Mouse (Mus musculus) E14TG2a.4 (cell line): Measurements from ENCODE around the gene Podn.

Experiments
- H3K27me3 ChIP-seq: 2 replicates; pipeline ENCODE4 v1.6.1; 2014; ENCODE audit warnings: low read length, control low read depth; ENCODE audit not compliant: insufficient read depth
- H3K36me3 ChIP-seq: 2 replicates; pipeline ENCODE4 v1.6.1; 2014; ENCODE audit warnings: low read length, control low read depth; ENCODE audit not compliant: insufficient read depth
- H3K4me1 ChIP-seq: replicated peaks from 2 replicates; pipeline ENCODE4 v1.6.1; 2014; ENCODE audit warnings: low read depth, low read length, control low read depth
- H3K4me3 ChIP-seq: replicated peaks from 2 replicates; pipeline ENCODE4 v1.5.1; 2014; ENCODE audit warnings: mild to moderate bottlenecking, low read length
- H3K9me3 ChIP-seq: 2 replicates; pipeline ENCODE4 v1.6.1; 2014; ENCODE audit warnings: low read length, control low read depth
- CTCF ChIP-seq: conservative IDR thresholded peaks from 2 replicates; pipeline ENCODE4 v1.5.1; 2014; ENCODE audit warnings: low read length
- NANOG ChIP-seq: IDR thresholded peaks from 2 replicates; pipeline ENCODE4 v1.6.1; 2014; ENCODE audit warnings: borderline replicate concordance, low read length, mixed read lengths
- POU5F1 ChIP-seq: IDR thresholded peaks from 2 replicates; pipeline ENCODE4 v1.6.1; 2014; ENCODE audit warnings: low read length, borderline replicate concordance

Podn gene

GRCm38 (mm10) chr4:107984282-107984981 lies 111.8 kb downstream of the Podn start:
- Histone ChIP-seq H3K4me1 (no peaks in the 10 kb centered on the region), H3K36me3 (no peaks in the 10 kb centered on the region), H3K9me3 (no peaks in the 10 kb centered on the region), H3K4me3 (no peak overlapping the region), H3K27me3 (peaks cover 16% of the 10 kb centered on the region)
- TF ChIP-seq CTCF (no peak), NANOG (no peak), POU5F1 (no peak)

GRCm38 (mm10) chr4:107983717-107984116 lies 112.5 kb downstream of the Podn start:
- H3K9me3 ChIP-seq = no peaks in the 10 kb centered on the region
- H3K4me3 ChIP-seq = no peak overlapping the region
- no peaks in the 10 kb centered on the region for H3K4me1 ChIP-seq
- H3K36me3 ChIP-seq = no peaks in the 10 kb centered on the region
- TF ChIP-seq NANOG = no peak
- no peak for TF ChIP-seq POU5F1
- TF ChIP-seq CTCF = no peak
- H3K27me3 ChIP-seq = peaks cover 14% of the 10 kb centered on the region

- H3K4me1 ChIP-seq = no peaks in the 10 kb centered on the region
- H3K36me3 ChIP-seq = no peaks in the 10 kb centered on the region
- H3K9me3 ChIP-seq = no peaks in the 10 kb centered on the region
- no peak overlapping the region for H3K4me3 ChIP-seq
- peaks cover 5% of the 10 kb centered on the region; the same call in 1 of the 2 replicates for H3K27me3 ChIP-seq
- TF ChIP-seq NANOG = no peak
- TF ChIP-seq CTCF = no peak
- no peak for TF ChIP-seq POU5F1
Measured at GRCm38 (mm10) chr4:107980002-107980600, 116.1 kb downstream of the Podn start.

GRCm38 (mm10) chr4:107979530-107979929 lies 116.7 kb downstream of the Podn start:
- Histone ChIP-seq H3K27me3 (peaks cover 5% of the 10 kb centered on the region; the same call in 1 of the 2 replicates), H3K4me3 (no peak overlapping the region), H3K36me3 (no peaks in the 10 kb centered on the region), H3K9me3 (no peaks in the 10 kb centered on the region), H3K4me1 (no peaks in the 10 kb centered on the region)
- TF ChIP-seq POU5F1 (no peak), CTCF (no peak), NANOG (no peak)

GRCm38 (mm10) chr4:107977593-107977992 lies 118.7 kb downstream of the Podn start:
- H3K4me1 ChIP-seq = no peaks in the 10 kb centered on the region
- no peaks in the 10 kb centered on the region for H3K9me3 ChIP-seq
- H3K36me3 ChIP-seq = no peaks in the 10 kb centered on the region
- H3K4me3 ChIP-seq = no peak overlapping the region
- peaks cover 5% of the 10 kb centered on the region; the same call in 1 of the 2 replicates for H3K27me3 ChIP-seq
- TF ChIP-seq CTCF = no peak
- TF ChIP-seq NANOG = no peak
- TF ChIP-seq POU5F1 = no peak

- Histone ChIP-seq H3K9me3 (no peaks in the 10 kb centered on the region), H3K27me3 (peaks cover 5% of the 10 kb centered on the region; the same call in 1 of the 2 replicates), H3K4me3 (no peak overlapping the region), H3K4me1 (peaks cover 11% of the 10 kb centered on the region; the same call in 1 of the 2 replicates), H3K36me3 (no peaks in the 10 kb centered on the region)
- TF ChIP-seq POU5F1 = no peak
- no peak for TF ChIP-seq NANOG
- TF ChIP-seq CTCF = no peak
Measured at GRCm38 (mm10) chr4:107975004-107975403, 121.2 kb downstream of the Podn start.

GRCm38 (mm10) chr4:107974527-107974926 lies 121.7 kb downstream of the Podn start:
- Histone ChIP-seq H3K9me3 (no peaks in the 10 kb centered on the region), H3K4me3 (no peak overlapping the region), H3K4me1 (peaks cover 16% of the 10 kb centered on the region; the same call in 1 of the 2 replicates), H3K27me3 (peaks cover 5% of the 10 kb centered on the region; the same call in 1 of the 2 replicates), H3K36me3 (no peaks in the 10 kb centered on the region)
- TF ChIP-seq NANOG (no peak), POU5F1 (no peak)

GRCm38 (mm10) chr4:107971162-107971561 lies 125.1 kb downstream of the Podn start:
- Histone ChIP-seq H3K4me3 (no peak overlapping the region), H3K4me1 (peaks cover 40% of the 10 kb centered on the region), H3K9me3 (no peaks in the 10 kb centered on the region), H3K36me3 (no peaks in the 10 kb centered on the region), H3K27me3 (peaks cover 7% of the 10 kb centered on the region)
- TF ChIP-seq NANOG (no peak), POU5F1 (no peak), CTCF (no peak)
